Mouse (Mus musculus) stomach, postnatal 0 days (tissue): Measurements from ENCODE around the gene Chrm1.

Experiments used
- CTCF ChIP-seq: IDR thresholded peaks from 2 replicates; pipeline ENCODE4 v1.5.1; 2016; ENCODE audit warnings: antibody characterized with exemption, low read depth, mild to moderate bottlenecking, moderate library complexity
- EP300 ChIP-seq: optimal IDR thresholded peaks from 2 replicates; pipeline ENCODE3; 2016; ENCODE audit warnings: antibody characterized with exemption

GRCm38 (mm10) chr19:8665746-8666145, 2.2 kb downstream of the Chrm1 start:
- TF ChIP-seq CTCF, result no peak
- TF ChIP-seq EP300, result no peak
